Mouse (Mus musculus): ENCODE measurements around the gene Ubash3b. TPM values are rescaled to one million over a fixed set of nuclear protein-coding genes. Genes with fewer than 3 reads are reported as not detected.

The Ubash3b gene
- polyA plus RNA-seq, 1 experiment from 2014 or later, result 13.4 TPM

DNA sequence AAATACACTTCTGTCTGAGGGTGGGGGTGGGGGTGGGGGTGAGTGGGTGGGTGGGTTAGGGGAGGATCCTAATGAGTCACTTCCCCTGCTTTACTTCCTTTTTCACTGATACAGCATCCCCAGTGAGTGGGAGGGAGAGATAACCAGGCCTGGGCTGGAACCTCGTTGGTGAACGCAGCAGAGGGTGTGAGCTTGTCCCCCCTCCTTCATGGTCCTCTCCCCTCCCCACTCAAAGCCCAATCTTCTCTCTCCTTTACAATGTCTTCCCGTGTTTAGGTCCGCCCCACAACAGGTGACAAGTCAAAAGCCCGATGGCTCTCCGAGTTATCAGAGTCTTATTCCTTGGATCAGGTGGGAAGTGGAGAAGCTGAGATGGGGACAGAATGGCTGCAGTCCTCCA, 88.7 kb downstream of the Ubash3b start:
- H3K4me1 ChIP-seq (replicated peaks; ENCODE audit: control insufficient read depth, insufficient read depth, low read length), result peaks cover 72% of the 10 kb centered on the region

DNA sequence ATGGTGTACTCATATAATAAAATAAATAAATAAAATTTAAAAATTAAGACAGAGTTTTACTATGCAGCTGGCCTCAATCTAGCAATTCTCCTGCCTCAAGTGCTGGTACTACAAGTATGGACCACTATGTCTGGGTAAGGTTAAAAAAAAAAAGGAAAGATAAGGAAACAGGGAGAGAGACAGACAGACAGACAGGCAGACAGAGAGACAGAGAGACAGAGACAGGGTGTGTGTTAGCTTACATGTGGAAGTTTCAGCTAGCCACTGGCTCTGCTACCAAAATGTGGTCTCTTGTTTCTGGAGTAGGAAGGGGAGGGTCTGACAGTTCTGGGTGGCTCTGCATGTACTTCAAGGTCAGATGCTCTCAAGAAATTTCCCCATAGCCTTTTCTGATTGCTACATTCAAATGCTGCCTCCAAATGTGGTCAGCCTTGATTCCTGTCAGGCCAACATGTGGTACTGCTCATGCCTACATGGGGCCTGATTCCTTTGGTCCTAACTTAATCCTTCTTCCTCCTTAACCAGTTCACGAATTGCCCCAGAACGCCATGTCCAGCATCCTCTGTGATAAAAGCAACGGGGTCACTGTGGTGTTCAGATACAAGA, 89.5 kb downstream of the Ubash3b start:
- WGBS, result 19% methylated on average over 3 of the region's 3 CpGs

More for the DNA sequence above, 88.7 kb downstream of the Ubash3b start:
- Histone ChIP-seq H3K9me3 (ENCODE audit: control insufficient read depth, low read length) (no peaks in the 10 kb centered on the region), H3K9ac (ENCODE audit: low read depth, low read length) (peak overlapping the region; percentile 46), H3K27ac (ENCODE audit: low read depth, low read length) (peak overlapping the region; percentile 91), H3K36me3 (ENCODE audit: control insufficient read depth, insufficient read depth, low read length) (no peaks in the 10 kb centered on the region), H3K4me2 (peak overlapping the region; percentile 70), H3K4me3 (ENCODE audit: low read depth, low read length) (peak overlapping the region; percentile 28), H3K27me3 (replicated peaks; ENCODE audit: control insufficient read depth, insufficient read depth, low read length) (no peaks in the 10 kb centered on the region)
- DNase-seq (ENCODE audit: low spot score), result peak; percentile 64
- peak; percentile 85 for ATAC-seq (replicated peaks; ENCODE audit: low FRiP score)
- 29% methylated on average over 6 of the region's 6 CpGs for WGBS

DNA sequence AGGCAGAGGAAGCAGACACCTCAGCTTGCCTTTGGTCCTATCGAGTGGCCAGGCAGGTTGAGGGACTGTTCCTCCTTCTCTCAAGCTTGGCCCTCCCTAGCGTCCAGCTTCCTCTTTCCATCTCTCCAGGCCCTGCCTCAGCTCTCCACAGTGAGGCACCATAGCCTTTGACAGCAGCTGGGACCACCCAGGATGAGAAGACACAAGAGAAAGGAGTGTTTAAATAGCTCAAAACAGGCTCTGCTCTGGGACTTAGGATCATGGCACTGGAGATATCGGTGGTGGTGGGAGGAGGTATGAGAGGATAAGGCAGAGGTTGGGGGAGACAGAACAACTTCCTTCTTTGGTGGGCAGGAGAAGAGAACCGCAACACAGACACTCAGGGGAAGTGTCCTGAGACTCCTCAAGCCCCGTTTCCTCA, 90.7 kb downstream of the Ubash3b start:
- Histone ChIP-seq H3K9me3 (ENCODE audit: control insufficient read depth, low read length) (no peaks in the 10 kb centered on the region), H3K36me3 (ENCODE audit: control insufficient read depth, insufficient read depth, low read length) (no peaks in the 10 kb centered on the region), H3K4me2 (no peak overlapping the region), H3K27ac (ENCODE audit: low read depth, low read length) (0 out of 2 replicates have a peak overlapping the region, but pooled peaks have one; percentile 36), H3K4me1 (replicated peaks; ENCODE audit: control insufficient read depth, insufficient read depth, low read length) (peaks cover 69% of the 10 kb centered on the region), H3K27me3 (replicated peaks; ENCODE audit: control insufficient read depth, insufficient read depth, low read length) (no peaks in the 10 kb centered on the region), H3K9ac (ENCODE audit: low read depth, low read length) (no peak overlapping the region), H3K4me3 (ENCODE audit: low read depth, low read length) (no peak overlapping the region)
- peak; percentile 48 for DNase-seq (ENCODE audit: low spot score)
- ATAC-seq (replicated peaks; ENCODE audit: low FRiP score), result no peak
- WGBS, result 27% methylated on average over 5 of the region's 5 CpGs

More for the DNA sequence above, 89.5 kb downstream of the Ubash3b start:
- Histone ChIP-seq H3K9me3 (ENCODE audit: control insufficient read depth, low read length) (no peaks in the 10 kb centered on the region), H3K36me3 (ENCODE audit: control insufficient read depth, insufficient read depth, low read length) (no peaks in the 10 kb centered on the region), H3K27ac (ENCODE audit: low read depth, low read length) (peak overlapping the region; percentile 45), H3K4me3 (ENCODE audit: low read depth, low read length) (no peak overlapping the region), H3K9ac (ENCODE audit: low read depth, low read length) (no peak overlapping the region; the same call in 1 of the 2 replicates), H3K4me1 (replicated peaks; ENCODE audit: control insufficient read depth, insufficient read depth, low read length) (peaks cover 75% of the 10 kb centered on the region), H3K27me3 (replicated peaks; ENCODE audit: control insufficient read depth, insufficient read depth, low read length) (no peaks in the 10 kb centered on the region), H3K4me2 (peak overlapping the region; percentile 70)
- DNase-seq (ENCODE audit: low spot score) (no peak), ATAC-seq (replicated peaks; ENCODE audit: low FRiP score) (no peak)

DNA sequence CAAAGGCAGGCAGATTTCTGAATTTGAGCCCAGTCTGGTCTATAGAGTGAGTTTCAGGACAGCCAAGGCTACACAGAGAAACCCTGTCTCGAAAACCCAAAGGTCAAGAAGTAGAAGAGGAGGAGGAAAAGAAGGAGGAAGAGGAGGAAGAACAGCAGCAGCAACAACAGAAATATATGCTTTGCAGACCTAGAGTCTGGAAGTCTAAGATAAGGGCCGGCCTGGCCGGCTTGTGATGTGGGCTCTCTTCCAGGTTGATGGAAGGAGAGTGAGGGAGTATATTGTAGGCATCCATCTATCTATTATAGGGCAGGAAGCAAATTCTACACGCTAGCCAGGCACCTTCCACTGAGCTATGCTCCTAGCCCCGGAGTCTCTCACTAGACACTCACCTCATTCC, 92.0 kb downstream of the Ubash3b start:
- ATAC-seq (replicated peaks; ENCODE audit: low FRiP score) (no peak; the same call in 1 of the 2 replicates), DNase-seq (ENCODE audit: low spot score) (no peak)
- no peaks in the 10 kb centered on the region for H3K27me3 ChIP-seq (replicated peaks; ENCODE audit: control insufficient read depth, insufficient read depth, low read length)
- WGBS, result 32% methylated on average over 5 of the region's 5 CpGs
- no peak overlapping the region for H3K4me3 ChIP-seq (ENCODE audit: low read depth, low read length)
- H3K9me3 ChIP-seq (ENCODE audit: control insufficient read depth, low read length), result no peaks in the 10 kb centered on the region
- H3K27ac ChIP-seq (ENCODE audit: low read depth, low read length), result no peak overlapping the region
- 0 out of 2 replicates have a peak overlapping the region, but pooled peaks have one; percentile 1 for H3K4me2 ChIP-seq
- H3K4me1 ChIP-seq (replicated peaks; ENCODE audit: control insufficient read depth, insufficient read depth, low read length), result peaks cover 57% of the 10 kb centered on the region
- no peak overlapping the region for H3K9ac ChIP-seq (ENCODE audit: low read depth, low read length)
- no peaks in the 10 kb centered on the region for H3K36me3 ChIP-seq (ENCODE audit: control insufficient read depth, insufficient read depth, low read length)

DNA sequence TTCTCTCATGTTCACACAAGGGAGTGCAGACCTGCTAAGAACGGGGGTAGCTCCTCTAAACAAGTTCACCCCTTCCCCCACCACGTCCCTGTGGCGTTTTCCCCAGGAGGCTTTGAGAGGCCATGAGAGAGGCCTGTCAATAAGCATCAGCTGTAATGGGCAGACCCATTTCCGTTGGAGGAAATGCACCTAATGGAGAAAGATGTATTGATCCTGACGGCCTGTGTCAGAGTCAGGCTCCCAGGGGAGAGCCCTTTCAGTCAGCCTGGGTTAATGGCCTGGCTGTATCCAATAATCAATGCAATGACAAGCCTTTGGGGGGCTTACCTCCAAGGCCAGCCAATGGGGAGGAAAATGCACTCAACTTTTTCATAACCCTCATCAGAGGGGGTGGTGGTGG, 100.1 kb downstream of the Ubash3b start:
- Histone ChIP-seq H3K4me2 (no peak overlapping the region), H3K27ac (ENCODE audit: low read depth, low read length) (no peak overlapping the region), H3K36me3 (ENCODE audit: control insufficient read depth, insufficient read depth, low read length) (no peaks in the 10 kb centered on the region), H3K9ac (ENCODE audit: low read depth, low read length) (no peak overlapping the region), H3K4me3 (ENCODE audit: low read depth, low read length) (no peak overlapping the region), H3K27me3 (replicated peaks; ENCODE audit: control insufficient read depth, insufficient read depth, low read length) (no peaks in the 10 kb centered on the region), H3K9me3 (ENCODE audit: control insufficient read depth, low read length) (no peaks in the 10 kb centered on the region), H3K4me1 (replicated peaks; ENCODE audit: control insufficient read depth, insufficient read depth, low read length) (peaks cover 19% of the 10 kb centered on the region)
- ATAC-seq (replicated peaks; ENCODE audit: low FRiP score), result no peak
- no peak for DNase-seq (ENCODE audit: low spot score)
- WGBS, result 39% methylated on average over 5 of the region's 5 CpGs

DNA sequence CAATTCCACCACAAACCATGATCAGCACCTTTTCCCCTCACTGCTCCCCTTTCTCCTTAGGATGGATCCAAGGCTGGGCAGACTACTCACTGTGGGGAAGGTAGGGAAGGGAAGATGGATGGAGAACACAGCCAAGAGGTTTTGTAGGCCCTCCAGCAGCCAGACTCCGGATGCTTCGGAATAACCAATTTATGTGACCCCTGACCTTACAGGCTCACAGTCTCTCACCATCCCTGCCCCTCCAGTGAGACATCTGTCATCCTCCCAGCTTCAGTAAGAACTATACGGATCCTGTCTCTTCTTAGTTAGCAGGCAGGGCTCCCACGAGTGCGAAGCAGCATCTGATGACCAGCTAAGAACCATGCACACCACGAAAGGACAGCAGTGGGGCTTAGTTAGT, 100.9 kb downstream of the Ubash3b start:
- no peak for DNase-seq (ENCODE audit: low spot score)
- no peaks in the 10 kb centered on the region for H3K36me3 ChIP-seq (ENCODE audit: control insufficient read depth, insufficient read depth, low read length)
- no peaks in the 10 kb centered on the region for H3K27me3 ChIP-seq (replicated peaks; ENCODE audit: control insufficient read depth, insufficient read depth, low read length)
- H3K4me3 ChIP-seq (ENCODE audit: low read depth, low read length), result no peak overlapping the region
- H3K4me1 ChIP-seq (replicated peaks; ENCODE audit: control insufficient read depth, insufficient read depth, low read length), result peaks cover 19% of the 10 kb centered on the region
- no peak overlapping the region for H3K27ac ChIP-seq (ENCODE audit: low read depth, low read length)
- WGBS, result 72% methylated on average over 6 of the region's 6 CpGs
- ATAC-seq (replicated peaks; ENCODE audit: low FRiP score), result no peak
- no peak overlapping the region for H3K9ac ChIP-seq (ENCODE audit: low read depth, low read length)
- no peak overlapping the region for H3K4me2 ChIP-seq
- no peaks in the 10 kb centered on the region for H3K9me3 ChIP-seq (ENCODE audit: control insufficient read depth, low read length)

DNA sequence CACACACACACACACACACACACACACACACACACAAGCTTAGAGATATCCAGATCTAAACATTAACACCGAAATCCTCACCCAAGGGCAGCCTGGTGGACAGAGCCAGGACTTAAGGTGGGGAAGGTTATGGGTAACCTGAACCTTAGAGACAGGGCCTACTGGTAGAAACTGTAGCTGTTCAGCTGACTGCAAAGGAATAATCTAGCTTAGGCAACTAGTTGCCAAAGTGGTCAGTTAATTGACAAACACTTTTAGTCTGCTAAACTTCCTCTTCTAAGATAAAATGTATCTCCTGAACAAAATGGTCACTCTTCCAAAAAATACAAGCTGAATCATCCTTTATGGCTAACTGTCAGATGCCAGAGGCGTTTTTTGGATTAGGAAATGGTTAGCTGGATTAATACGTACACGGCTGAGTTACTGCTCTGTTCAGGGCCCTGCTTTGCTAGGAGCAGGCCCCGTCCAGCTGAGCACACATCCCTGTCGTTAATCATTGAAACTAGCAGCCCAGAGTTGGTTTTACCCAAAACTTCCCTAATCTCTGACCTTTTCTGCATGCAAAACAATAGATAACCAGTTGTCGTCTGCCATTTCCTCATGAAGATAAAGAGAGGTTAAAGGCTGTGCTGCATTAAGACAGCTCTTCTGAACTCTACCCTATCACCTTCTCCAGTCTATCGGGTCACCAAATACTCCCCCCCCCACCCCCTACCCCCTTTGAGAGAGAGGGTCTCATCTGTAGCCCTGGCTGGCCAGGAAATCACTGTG, 102.5 kb downstream of the Ubash3b start:
- Histone ChIP-seq H3K9me3 (ENCODE audit: control insufficient read depth, low read length) (no peaks in the 10 kb centered on the region), H3K4me3 (ENCODE audit: low read depth, low read length) (no peak overlapping the region), H3K27me3 (replicated peaks; ENCODE audit: control insufficient read depth, insufficient read depth, low read length) (no peaks in the 10 kb centered on the region), H3K4me2 (no peak overlapping the region), H3K4me1 (replicated peaks; ENCODE audit: control insufficient read depth, insufficient read depth, low read length) (peaks cover 17% of the 10 kb centered on the region), H3K36me3 (ENCODE audit: control insufficient read depth, insufficient read depth, low read length) (no peaks in the 10 kb centered on the region), H3K27ac (ENCODE audit: low read depth, low read length) (no peak overlapping the region), H3K9ac (ENCODE audit: low read depth, low read length) (no peak overlapping the region)
- DNase-seq (ENCODE audit: low spot score), result no peak
- 18% methylated on average over 8 of the region's 8 CpGs for WGBS
- peak; percentile 85 for ATAC-seq (replicated peaks; ENCODE audit: low FRiP score)

DNA sequence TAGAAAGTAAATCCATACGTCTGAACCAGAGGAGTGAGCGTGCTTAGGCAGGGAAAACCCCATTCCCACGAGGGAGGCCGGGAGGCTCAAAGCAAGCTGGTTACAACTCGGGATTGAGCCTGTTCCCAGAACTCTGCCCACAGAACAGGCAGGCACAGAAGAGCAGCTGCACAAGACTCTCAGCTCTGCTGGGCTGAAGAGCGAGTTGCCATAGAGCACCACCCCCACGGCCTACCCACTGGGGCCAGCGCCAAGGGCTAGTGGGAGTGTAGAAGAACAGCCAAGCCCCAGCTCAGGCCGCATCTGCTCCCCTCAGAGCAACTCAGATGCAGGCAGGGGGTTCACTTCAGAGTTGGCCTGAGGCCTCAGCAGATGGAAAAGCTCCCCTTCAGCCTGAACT, 107.3 kb downstream of the Ubash3b start:
- no peak overlapping the region for H3K4me3 ChIP-seq (ENCODE audit: low read depth, low read length)
- no peak for ATAC-seq (replicated peaks; ENCODE audit: low FRiP score)
- 89% methylated on average over 9 of the region's 9 CpGs for WGBS
- peaks cover 30% of the 10 kb centered on the region for H3K4me1 ChIP-seq (replicated peaks; ENCODE audit: control insufficient read depth, insufficient read depth, low read length)
- H3K27ac ChIP-seq (ENCODE audit: low read depth, low read length), result no peak overlapping the region
- no peaks in the 10 kb centered on the region for H3K27me3 ChIP-seq (replicated peaks; ENCODE audit: control insufficient read depth, insufficient read depth, low read length)
- no peaks in the 10 kb centered on the region for H3K9me3 ChIP-seq (ENCODE audit: control insufficient read depth, low read length)
- H3K36me3 ChIP-seq (ENCODE audit: control insufficient read depth, insufficient read depth, low read length), result no peaks in the 10 kb centered on the region
- DNase-seq (ENCODE audit: low spot score), result no peak
- H3K9ac ChIP-seq (ENCODE audit: low read depth, low read length), result no peak overlapping the region
- no peak overlapping the region for H3K4me2 ChIP-seq

DNA sequence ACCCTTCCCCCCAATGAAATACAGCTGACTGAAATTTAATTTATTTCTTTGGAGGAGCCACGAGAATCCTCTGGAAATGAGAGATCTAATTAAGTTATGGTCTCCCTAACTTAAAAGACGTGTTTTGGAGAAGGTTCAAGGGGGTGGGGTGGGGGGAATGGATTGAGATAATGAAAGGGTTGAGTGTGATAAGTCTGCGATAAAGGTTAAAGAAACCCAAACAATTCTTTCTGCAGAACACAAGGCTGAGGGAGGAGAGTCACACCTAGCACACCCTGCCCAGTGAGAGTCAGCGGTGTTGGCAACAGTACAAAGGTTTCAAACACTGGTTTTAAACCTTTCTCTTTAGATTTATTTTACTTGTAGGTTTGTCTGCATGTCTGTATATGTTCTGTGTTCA, 108.0 kb downstream of the Ubash3b start:
- Histone ChIP-seq H3K36me3 (ENCODE audit: control insufficient read depth, insufficient read depth, low read length) (no peaks in the 10 kb centered on the region), H3K4me1 (replicated peaks; ENCODE audit: control insufficient read depth, insufficient read depth, low read length) (peaks cover 29% of the 10 kb centered on the region), H3K4me3 (ENCODE audit: low read depth, low read length) (no peak overlapping the region), H3K4me2 (no peak overlapping the region), H3K9me3 (ENCODE audit: control insufficient read depth, low read length) (no peaks in the 10 kb centered on the region), H3K27ac (ENCODE audit: low read depth, low read length) (no peak overlapping the region), H3K9ac (ENCODE audit: low read depth, low read length) (no peak overlapping the region), H3K27me3 (replicated peaks; ENCODE audit: control insufficient read depth, insufficient read depth, low read length) (no peaks in the 10 kb centered on the region)
- 56% methylated on average over 4 of the region's 4 CpGs for WGBS
- ATAC-seq (replicated peaks; ENCODE audit: low FRiP score), result no peak
- no peak for DNase-seq (ENCODE audit: low spot score)
